Mouse (Mus musculus): ENCODE results near the gene March6. TPM values are rescaled to one million over a fixed set of nuclear protein-coding genes. Genes with fewer than 3 reads are reported as not detected.

Gene March6
- polyA plus RNA-seq, 1 experiment from 2014 or later: 21.7 TPM

GRCm38 (mm10) chr15:31417796-31418685 lies 112.8 kb downstream of the March6 start:
- Histone ChIP-seq H3K27ac (ENCODE audit: low read length) (no peak overlapping the region), H3K4me2 (ENCODE audit: low read depth, low read length) (peak overlapping the region; percentile 17; the same call in 1 of the 2 replicates), H3K4me3 (ENCODE audit: low read length) (no peak overlapping the region; the same call in 1 of the 2 replicates), H3K27me3 (replicated peaks; ENCODE audit: control insufficient read depth, insufficient read depth, low read length) (no peaks in the 10 kb centered on the region), H3K9ac (ENCODE audit: low read depth, low read length) (no peak overlapping the region), H3K36me3 (ENCODE audit: control insufficient read depth, insufficient read depth, low read length) (no peaks in the 10 kb centered on the region), H3K9me3 (ENCODE audit: control insufficient read depth, low read length) (no peaks in the 10 kb centered on the region), H3K4me1 (ENCODE audit: control insufficient read depth, insufficient read depth, low read length) (no peaks in the 10 kb centered on the region)
- 50% methylated on average over 21 of the region's 21 CpGs for WGBS
- ATAC-seq: 0 out of 2 replicates have a peak, but pooled peaks have one; percentile 9

GRCm38 (mm10) chr15:31417409-31417795 lies 113.5 kb downstream of the March6 start:
- Histone ChIP-seq H3K27me3 (replicated peaks; ENCODE audit: control insufficient read depth, insufficient read depth, low read length) (no peaks in the 10 kb centered on the region), H3K36me3 (ENCODE audit: control insufficient read depth, insufficient read depth, low read length) (no peaks in the 10 kb centered on the region), H3K4me3 (ENCODE audit: low read length) (no peak overlapping the region), H3K9me3 (ENCODE audit: control insufficient read depth, low read length) (no peaks in the 10 kb centered on the region), H3K27ac (ENCODE audit: low read length) (no peak overlapping the region), H3K9ac (ENCODE audit: low read depth, low read length) (no peak overlapping the region), H3K4me1 (ENCODE audit: control insufficient read depth, insufficient read depth, low read length) (no peaks in the 10 kb centered on the region), H3K4me2 (ENCODE audit: low read depth, low read length) (no peak overlapping the region)
- no peak for ATAC-seq
- WGBS: 62% methylated on average over 6 of the region's 6 CpGs

- ATAC-seq: no peak
- WGBS: 59% methylated on average over 4 of the region's 4 CpGs
- Histone ChIP-seq H3K4me3 (ENCODE audit: low read length) (no peak overlapping the region), H3K36me3 (ENCODE audit: control insufficient read depth, insufficient read depth, low read length) (no peaks in the 10 kb centered on the region), H3K4me2 (ENCODE audit: low read depth, low read length) (no peak overlapping the region), H3K27ac (ENCODE audit: low read length) (no peak overlapping the region), H3K27me3 (replicated peaks; ENCODE audit: control insufficient read depth, insufficient read depth, low read length) (no peaks in the 10 kb centered on the region), H3K9ac (ENCODE audit: low read depth, low read length) (no peak overlapping the region), H3K9me3 (ENCODE audit: control insufficient read depth, low read length) (no peaks in the 10 kb centered on the region), H3K4me1 (ENCODE audit: control insufficient read depth, insufficient read depth, low read length) (no peaks in the 10 kb centered on the region)
Observed at GRCm38 (mm10) chr15:31415181-31415580, 115.7 kb downstream of the March6 start.

GRCm38 (mm10) chr15:31414179-31414898 lies 116.5 kb downstream of the March6 start:
- no peak overlapping the region for H3K4me2 ChIP-seq (ENCODE audit: low read depth, low read length)
- no peaks in the 10 kb centered on the region for H3K27me3 ChIP-seq (replicated peaks; ENCODE audit: control insufficient read depth, insufficient read depth, low read length)
- no peak overlapping the region for H3K9ac ChIP-seq (ENCODE audit: low read depth, low read length)
- H3K36me3 ChIP-seq (ENCODE audit: control insufficient read depth, insufficient read depth, low read length): no peaks in the 10 kb centered on the region
- H3K4me1 ChIP-seq (ENCODE audit: control insufficient read depth, insufficient read depth, low read length): no peaks in the 10 kb centered on the region
- 52% methylated on average over 6 of the region's 6 CpGs for WGBS
- no peaks in the 10 kb centered on the region for H3K9me3 ChIP-seq (ENCODE audit: control insufficient read depth, low read length)
- no peak overlapping the region for H3K4me3 ChIP-seq (ENCODE audit: low read length)
- H3K27ac ChIP-seq (ENCODE audit: low read length): no peak overlapping the region
- 0 out of 2 replicates have a peak, but pooled peaks have one; percentile 17 for ATAC-seq

- Histone ChIP-seq H3K4me3 (ENCODE audit: low read length) (no peak overlapping the region), H3K4me2 (ENCODE audit: low read depth, low read length) (no peak overlapping the region), H3K27ac (ENCODE audit: low read length) (no peak overlapping the region), H3K4me1 (ENCODE audit: control insufficient read depth, insufficient read depth, low read length) (no peaks in the 10 kb centered on the region), H3K27me3 (replicated peaks; ENCODE audit: control insufficient read depth, insufficient read depth, low read length) (no peaks in the 10 kb centered on the region), H3K9me3 (ENCODE audit: control insufficient read depth, low read length) (no peaks in the 10 kb centered on the region), H3K36me3 (ENCODE audit: control insufficient read depth, insufficient read depth, low read length) (no peaks in the 10 kb centered on the region), H3K9ac (ENCODE audit: low read depth, low read length) (no peak overlapping the region)
- WGBS: 85% methylated on average over 6 of the region's 6 CpGs
- no peak for ATAC-seq
Observed at GRCm38 (mm10) chr15:31413662-31414061, 117.2 kb downstream of the March6 start.

GRCm38 (mm10) chr15:31412933-31413332 lies 117.9 kb downstream of the March6 start:
- Histone ChIP-seq H3K27me3 (replicated peaks; ENCODE audit: control insufficient read depth, insufficient read depth, low read length) (no peaks in the 10 kb centered on the region), H3K4me1 (ENCODE audit: control insufficient read depth, insufficient read depth, low read length) (peaks cover under 1% of the 10 kb centered on the region; the same call in 1 of the 2 replicates), H3K36me3 (ENCODE audit: control insufficient read depth, insufficient read depth, low read length) (no peaks in the 10 kb centered on the region), H3K27ac (ENCODE audit: low read length) (no peak overlapping the region), H3K4me2 (ENCODE audit: low read depth, low read length) (no peak overlapping the region), H3K9me3 (ENCODE audit: control insufficient read depth, low read length) (no peaks in the 10 kb centered on the region), H3K9ac (ENCODE audit: low read depth, low read length) (no peak overlapping the region), H3K4me3 (ENCODE audit: low read length) (no peak overlapping the region)
- ATAC-seq: no peak
- 40% methylated on average over 3 of the region's 3 CpGs for WGBS

- 80% methylated on average over 6 of the region's 6 CpGs for WGBS
- no peak for ATAC-seq
- no peak overlapping the region for H3K4me3 ChIP-seq (ENCODE audit: low read length)
- no peak overlapping the region for H3K4me2 ChIP-seq (ENCODE audit: low read depth, low read length)
- no peak overlapping the region for H3K27ac ChIP-seq (ENCODE audit: low read length)
- no peaks in the 10 kb centered on the region for H3K36me3 ChIP-seq (ENCODE audit: control insufficient read depth, insufficient read depth, low read length)
- no peak overlapping the region for H3K9ac ChIP-seq (ENCODE audit: low read depth, low read length)
- H3K9me3 ChIP-seq (ENCODE audit: control insufficient read depth, low read length): no peaks in the 10 kb centered on the region
- peaks cover 6% of the 10 kb centered on the region for H3K4me1 ChIP-seq (ENCODE audit: control insufficient read depth, insufficient read depth, low read length)
- no peaks in the 10 kb centered on the region for H3K27me3 ChIP-seq (replicated peaks; ENCODE audit: control insufficient read depth, insufficient read depth, low read length)
Observed at GRCm38 (mm10) chr15:31412436-31412835, 118.4 kb downstream of the March6 start.

DNA sequence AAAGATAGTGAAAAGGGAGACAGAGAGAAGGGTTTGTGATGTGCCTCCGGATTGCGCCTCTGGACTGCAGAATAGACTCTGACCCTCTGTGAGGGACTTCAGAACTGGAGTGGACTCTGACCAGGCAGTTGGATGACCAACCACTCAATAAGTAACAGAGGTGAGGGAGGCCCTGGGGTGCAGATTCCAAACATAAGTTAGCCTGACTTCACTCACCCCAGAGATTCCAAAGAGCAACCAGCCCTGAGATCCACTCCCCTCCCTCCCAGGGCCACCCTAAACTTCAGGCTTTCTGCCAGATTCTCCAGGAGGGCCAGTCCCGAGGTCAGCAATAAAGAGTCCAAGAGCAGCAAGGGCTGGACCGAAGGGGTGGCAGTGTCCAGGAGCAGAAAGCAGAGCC lies 123.4 kb downstream of the March6 start:
- Histone ChIP-seq H3K9me3 (ENCODE audit: control insufficient read depth, low read length) (no peaks in the 10 kb centered on the region), H3K27ac (ENCODE audit: low read length) (no peak overlapping the region), H3K4me2 (ENCODE audit: low read depth, low read length) (no peak overlapping the region), H3K4me3 (ENCODE audit: low read length) (no peak overlapping the region), H3K36me3 (ENCODE audit: control insufficient read depth, insufficient read depth, low read length) (no peaks in the 10 kb centered on the region), H3K9ac (ENCODE audit: low read depth, low read length) (no peak overlapping the region), H3K27me3 (replicated peaks; ENCODE audit: control insufficient read depth, insufficient read depth, low read length) (no peaks in the 10 kb centered on the region), H3K4me1 (ENCODE audit: control insufficient read depth, insufficient read depth, low read length) (peaks cover 11% of the 10 kb centered on the region)
- peak; percentile 92 for ATAC-seq
- 43% methylated on average over 4 of the region's 4 CpGs for WGBS

GRCm38 (mm10) chr15:31406881-31407280 lies 124.0 kb downstream of the March6 start:
- H3K4me1 ChIP-seq (ENCODE audit: control insufficient read depth, insufficient read depth, low read length): peaks cover 11% of the 10 kb centered on the region
- H3K27me3 ChIP-seq (replicated peaks; ENCODE audit: control insufficient read depth, insufficient read depth, low read length): no peaks in the 10 kb centered on the region
- H3K36me3 ChIP-seq (ENCODE audit: control insufficient read depth, insufficient read depth, low read length): no peaks in the 10 kb centered on the region
- ATAC-seq: no peak; the same call in 1 of the 2 replicates
- WGBS: 75% methylated on average over 5 of the region's 5 CpGs
- H3K9ac ChIP-seq (ENCODE audit: low read depth, low read length): no peak overlapping the region
- no peak overlapping the region for H3K27ac ChIP-seq (ENCODE audit: low read length)
- no peaks in the 10 kb centered on the region for H3K9me3 ChIP-seq (ENCODE audit: control insufficient read depth, low read length)
- no peak overlapping the region for H3K4me2 ChIP-seq (ENCODE audit: low read depth, low read length)
- H3K4me3 ChIP-seq (ENCODE audit: low read length): no peak overlapping the region
